Mouse (Mus musculus): ENCODE data around the gene B4gat1. TPM values are rescaled to one million over a fixed set of nuclear protein-coding genes. Genes with fewer than 3 reads are reported as not detected.
A peak's percentile ranks its signal among the peaks of the same experiment; 100 is the strongest.

Gene B4gat1
- polyA plus RNA-seq, 2 experiments, result 4.2 to 6.5 TPM

DNA sequence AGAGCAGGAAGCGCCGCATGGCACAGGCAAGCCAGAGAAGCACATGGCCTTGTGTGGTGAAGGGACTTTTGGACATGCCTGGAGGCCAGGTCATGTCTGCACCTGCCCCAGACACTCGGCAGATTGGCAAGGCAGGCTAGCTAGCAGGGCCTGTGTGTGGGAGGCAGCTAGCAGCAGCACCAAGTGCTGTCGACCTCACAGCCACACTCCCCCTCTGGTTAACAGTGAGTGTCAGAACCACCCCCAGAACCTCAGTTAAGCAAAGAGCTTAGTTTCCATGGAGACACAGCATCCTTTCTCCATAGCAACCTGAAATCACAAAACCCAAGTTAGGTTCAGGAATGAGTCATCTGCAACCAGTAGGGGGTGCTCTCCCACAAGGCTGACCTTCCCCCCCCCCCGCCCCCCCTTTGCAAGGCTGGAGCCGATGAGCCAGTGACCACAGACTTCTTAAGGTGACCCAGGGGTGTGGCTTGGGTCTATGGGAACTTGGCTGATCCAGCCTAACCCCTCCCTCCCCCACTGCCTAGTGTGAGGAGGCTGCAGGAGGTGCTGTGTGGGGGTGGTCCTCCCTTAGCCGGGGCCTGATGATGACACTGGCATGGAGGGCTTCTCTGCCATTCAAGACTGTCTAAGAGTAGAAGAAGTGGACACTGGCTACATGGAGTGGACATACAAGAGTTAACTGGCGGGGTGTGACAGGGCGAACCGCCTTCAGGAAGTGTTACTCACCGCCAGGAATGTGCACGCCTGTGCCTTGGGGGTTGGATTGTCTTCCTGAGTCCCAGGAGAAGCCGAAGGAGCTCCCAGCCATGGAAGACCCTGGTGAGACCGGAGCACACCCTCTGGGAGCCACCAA lies 11.7 kb downstream of the B4gat1 start, which contains the start of gene Rin1:
Gene Rin1, plus strand, starts transcription at position 435 of the 859 bp plus-strand sequence.
- Histone ChIP-seq H3K27me3 (ENCODE audit: control insufficient read depth, insufficient read depth, low read length) (peaks cover 21% of the 10 kb centered on the region), H3K9me3 (ENCODE audit: control insufficient read depth, low read length) (no peaks in the 10 kb centered on the region), H3K4me2 (ENCODE audit: low read depth) (peak within 1 kb of the TSS; percentile 13; the same call in 1 of the 2 replicates), H3K4me3 (ENCODE audit: insufficient read depth in 1 of 2, low read depth in 2 of 2, low read length in 2 of 2) (no peak within 1 kb of the TSS), H3K4me1 (replicated peaks; ENCODE audit: control insufficient read depth in 2 of 2, insufficient read depth in 2 of 2, low read length in 1 of 2) (no peaks in the 10 kb centered on the region), H3K36me3 (replicated peaks; ENCODE audit: control insufficient read depth, insufficient read depth, low read depth) (no peaks in the 10 kb centered on the region), H3K9ac (replicated peaks) (no peak within 1 kb of the TSS), H3K27ac (no peak within 1 kb of the TSS)
- TF ChIP-seq CTCF (IDR thresholded peaks at IDR 0.05; ENCODE audit: low read depth), result peak; percentile 56
- no peak for TF ChIP-seq EP300 (IDR thresholded peaks at IDR 0.05; ENCODE audit: low read depth)
- DNase-seq (ENCODE audit: low read depth in 3 of 3, low spot score in 3 of 3) (no peak), ATAC-seq (ENCODE audit: insufficient read depth) (no peak)
- 19% methylated on average over 14 of the region's 14 CpGs for WGBS (ENCODE audit: insufficient replicate concordance)

DNA sequence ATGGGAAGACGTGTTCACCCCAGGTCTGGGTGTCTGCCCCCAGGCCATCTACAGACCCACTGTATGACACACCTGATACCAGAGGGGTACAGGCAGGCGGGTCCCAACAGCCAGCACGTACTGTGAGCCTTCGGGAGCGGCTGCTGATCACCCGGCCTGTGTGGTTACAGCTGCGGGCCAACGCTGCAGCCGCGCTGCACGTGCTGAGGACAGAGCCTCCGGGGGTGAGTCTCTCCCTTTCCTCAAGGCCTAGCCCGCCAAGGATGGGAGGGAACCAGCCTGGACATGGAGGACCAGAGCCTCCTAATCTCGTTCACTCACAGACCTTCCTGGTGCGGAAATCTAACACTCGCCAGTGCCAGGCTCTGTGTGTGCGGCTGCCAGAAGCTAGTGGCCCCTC lies 12.4 kb downstream of the B4gat1 start:
- Histone ChIP-seq H3K9ac (replicated peaks) (no peak overlapping the region), H3K4me2 (ENCODE audit: low read depth) (peak overlapping the region; percentile 13; the same call in 1 of the 2 replicates), H3K4me1 (replicated peaks; ENCODE audit: control insufficient read depth in 2 of 2, insufficient read depth in 2 of 2, low read length in 1 of 2) (no peaks in the 10 kb centered on the region), H3K27me3 (ENCODE audit: control insufficient read depth, insufficient read depth, low read length) (peaks cover 21% of the 10 kb centered on the region), H3K9me3 (ENCODE audit: control insufficient read depth, low read length) (no peaks in the 10 kb centered on the region), H3K36me3 (replicated peaks; ENCODE audit: control insufficient read depth, insufficient read depth, low read depth) (no peaks in the 10 kb centered on the region), H3K4me3 (ENCODE audit: insufficient read depth in 1 of 2, low read depth in 2 of 2, low read length in 2 of 2) (no peak overlapping the region), H3K27ac (no peak overlapping the region)
- TF ChIP-seq CTCF (IDR thresholded peaks at IDR 0.05; ENCODE audit: low read depth) (no peak), EP300 (IDR thresholded peaks at IDR 0.05; ENCODE audit: low read depth) (no peak)
- ATAC-seq (ENCODE audit: insufficient read depth) (no peak), DNase-seq (ENCODE audit: low read depth in 3 of 3, low spot score in 3 of 3) (no peak)
- WGBS (ENCODE audit: insufficient replicate concordance), result 14% methylated on average over 17 of the region's 17 CpGs

DNA sequence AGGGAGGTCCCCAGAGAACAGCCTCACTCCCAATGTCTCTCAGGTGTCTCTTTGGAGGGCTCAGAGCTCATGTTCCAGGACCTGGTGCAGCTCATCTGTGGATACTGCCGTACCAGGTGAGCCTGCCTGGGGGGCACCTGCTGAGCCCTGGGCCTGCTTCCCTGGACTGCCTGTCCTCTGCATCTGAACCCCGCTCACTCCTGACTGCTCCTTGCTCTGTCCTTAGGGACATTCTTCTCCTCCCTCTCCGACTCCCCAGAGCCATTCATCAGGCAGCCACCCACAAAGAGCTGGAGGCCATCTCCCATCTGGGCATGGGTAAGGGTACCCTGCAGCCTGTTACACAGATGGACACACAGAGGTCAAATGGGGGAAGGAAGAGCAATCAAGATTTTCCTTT lies 12.9 kb downstream of the B4gat1 start:
- no peak for ATAC-seq (ENCODE audit: insufficient read depth)
- Histone ChIP-seq H3K4me3 (ENCODE audit: insufficient read depth in 1 of 2, low read depth in 2 of 2, low read length in 2 of 2) (no peak overlapping the region), H3K27me3 (ENCODE audit: control insufficient read depth, insufficient read depth, low read length) (peaks cover 21% of the 10 kb centered on the region), H3K27ac (no peak overlapping the region), H3K36me3 (replicated peaks; ENCODE audit: control insufficient read depth, insufficient read depth, low read depth) (no peaks in the 10 kb centered on the region), H3K9me3 (ENCODE audit: control insufficient read depth, low read length) (no peaks in the 10 kb centered on the region), H3K4me2 (ENCODE audit: low read depth) (no peak overlapping the region), H3K4me1 (replicated peaks; ENCODE audit: control insufficient read depth in 2 of 2, insufficient read depth in 2 of 2, low read length in 1 of 2) (no peaks in the 10 kb centered on the region; a peak in 1 of 4 replicates), H3K9ac (replicated peaks) (no peak overlapping the region)
- no peak for TF ChIP-seq EP300 (IDR thresholded peaks at IDR 0.05; ENCODE audit: low read depth)
- no peak for TF ChIP-seq CTCF (IDR thresholded peaks at IDR 0.05; ENCODE audit: low read depth)
- DNase-seq (ENCODE audit: low read depth in 3 of 3, low spot score in 3 of 3), result no peak
- WGBS (ENCODE audit: insufficient replicate concordance), result 50% methylated on average over 3 of the region's 3 CpGs

DNA sequence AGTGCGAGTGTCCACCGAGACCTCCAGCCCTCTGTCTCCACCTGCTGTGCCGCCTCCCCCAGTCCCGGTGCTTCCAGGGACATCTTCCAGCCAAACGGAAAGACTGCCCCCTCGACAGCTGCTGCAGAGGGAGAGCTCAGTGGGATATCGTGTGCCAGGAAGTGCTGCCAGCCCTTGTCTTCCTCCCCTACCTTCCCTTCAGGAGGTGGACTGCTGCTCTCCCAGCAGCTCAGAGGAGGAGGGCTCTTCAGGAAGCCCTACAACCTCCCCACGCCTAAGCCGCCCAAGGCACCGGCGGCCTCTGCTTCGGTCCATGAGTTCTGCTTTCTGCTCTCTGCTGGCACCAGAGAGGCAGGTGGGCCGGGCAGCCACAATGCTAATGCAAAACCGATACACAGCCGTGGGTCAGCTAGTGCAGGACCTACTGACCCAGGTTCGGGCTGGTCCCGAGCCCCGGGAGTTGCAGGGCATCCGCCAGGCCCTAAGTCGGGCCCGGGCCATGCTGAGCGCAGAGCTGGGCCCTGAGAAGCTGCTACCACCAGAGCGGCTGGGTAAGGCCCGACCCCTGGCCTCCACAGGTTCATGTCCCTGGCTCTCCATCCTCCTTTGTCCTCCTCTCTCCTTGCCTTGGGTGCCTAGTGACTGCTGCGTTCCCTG lies 13.7 kb downstream of the B4gat1 start:
- H3K36me3 ChIP-seq (replicated peaks; ENCODE audit: control insufficient read depth, insufficient read depth, low read depth), result no peaks in the 10 kb centered on the region
- no peak for TF ChIP-seq CTCF (IDR thresholded peaks at IDR 0.05; ENCODE audit: low read depth)
- TF ChIP-seq EP300 (IDR thresholded peaks at IDR 0.05; ENCODE audit: low read depth), result no peak
- no peaks in the 10 kb centered on the region for H3K9me3 ChIP-seq (ENCODE audit: control insufficient read depth, low read length)
- WGBS (ENCODE audit: insufficient replicate concordance), result 34% methylated on average over 25 of the region's 25 CpGs
- H3K4me2 ChIP-seq (ENCODE audit: low read depth), result no peak overlapping the region
- H3K27ac ChIP-seq, result no peak overlapping the region
- ATAC-seq (ENCODE audit: insufficient read depth), result no peak
- H3K4me3 ChIP-seq (ENCODE audit: insufficient read depth in 1 of 2, low read depth in 2 of 2, low read length in 2 of 2), result no peak overlapping the region
- no peak for DNase-seq (ENCODE audit: low read depth in 3 of 3, low spot score in 3 of 3)
- no peak overlapping the region for H3K9ac ChIP-seq (replicated peaks)
- H3K4me1 ChIP-seq (replicated peaks; ENCODE audit: control insufficient read depth in 2 of 2, insufficient read depth in 2 of 2, low read length in 1 of 2), result no peaks in the 10 kb centered on the region; a peak in 1 of 4 replicates
- H3K27me3 ChIP-seq (ENCODE audit: control insufficient read depth, insufficient read depth, low read length), result peaks cover 21% of the 10 kb centered on the region

DNA sequence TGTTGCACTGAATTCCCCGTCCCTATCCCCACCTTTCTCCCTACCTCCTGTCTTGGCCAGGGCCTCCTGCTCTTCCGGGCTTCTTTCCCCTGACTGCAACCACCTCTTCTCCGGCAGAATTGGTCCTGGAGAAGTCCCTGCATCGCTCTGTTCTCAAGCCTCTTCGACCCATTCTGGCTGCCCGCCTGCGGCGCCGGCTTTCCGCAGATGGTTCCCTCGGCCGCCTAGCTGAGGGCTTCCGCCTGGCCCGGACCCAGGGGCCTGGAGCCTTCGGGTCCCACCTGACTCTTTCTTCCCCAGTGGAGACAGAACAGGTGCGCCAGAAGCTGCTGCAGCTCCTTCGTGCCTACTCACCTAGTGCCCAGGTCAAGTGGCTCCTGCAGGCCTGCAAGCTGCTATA lies 14.2 kb downstream of the B4gat1 start:
- Histone ChIP-seq H3K4me2 (ENCODE audit: low read depth) (no peak overlapping the region), H3K9me3 (ENCODE audit: control insufficient read depth, low read length) (no peaks in the 10 kb centered on the region), H3K4me1 (replicated peaks; ENCODE audit: control insufficient read depth in 2 of 2, insufficient read depth in 2 of 2, low read length in 1 of 2) (no peaks in the 10 kb centered on the region; a peak in 1 of 4 replicates), H3K4me3 (ENCODE audit: insufficient read depth in 1 of 2, low read depth in 2 of 2, low read length in 2 of 2) (no peak overlapping the region), H3K36me3 (replicated peaks; ENCODE audit: control insufficient read depth, insufficient read depth, low read depth) (no peaks in the 10 kb centered on the region), H3K9ac (replicated peaks) (no peak overlapping the region), H3K27ac (no peak overlapping the region), H3K27me3 (ENCODE audit: control insufficient read depth, insufficient read depth, low read length) (peaks cover 21% of the 10 kb centered on the region)
- no peak for ATAC-seq (ENCODE audit: insufficient read depth)
- 72% methylated on average over 17 of the region's 17 CpGs for WGBS (ENCODE audit: insufficient replicate concordance)
- DNase-seq (ENCODE audit: low read depth in 3 of 3, low spot score in 3 of 3), result no peak
- TF ChIP-seq CTCF (IDR thresholded peaks at IDR 0.05; ENCODE audit: low read depth) (no peak), EP300 (IDR thresholded peaks at IDR 0.05; ENCODE audit: low read depth) (no peak)

All from liver, embryonic 14.5 days (tissue).